Mouse (Mus musculus) gastrocnemius, adult 2 months (tissue): ENCODE measurements around the gene Donson. TPM values are rescaled to one million over a fixed set of nuclear protein-coding genes. Genes with fewer than 3 reads are reported as not detected.

Experiments
- DNase-seq: peaks from one replicate; pipeline ENCODE4 v3.0.0; 2022
- H3K27ac ChIP-seq: fragments of 200-600 bp; 2 replicates; pipeline ENCODE4 v1.8.1; 2022; ENCODE audit warnings: mild to moderate bottlenecking
- H3K4me3 ChIP-seq: fragments of 200-600 bp; 2 replicates; pipeline ENCODE4 v1.8.1; 2022; ENCODE audit warnings: mild to moderate bottlenecking, moderate library complexity
- CTCF ChIP-seq: fragments of 200-600 bp; IDR thresholded peaks from 2 replicates; pipeline ENCODE4 v1.8.1; 2022; ENCODE audit warnings: antibody characterized with exemption, mild to moderate bottlenecking, moderate library complexity
- intact Hi-C: fragments of 180-260 bp; cut with DNase I; formaldehyde crosslinking; loops from one replicate; pipeline ENCODE4 v1.15.1; 2025
- total RNA-seq, 2 experiments: library from RNA; stranded (reverse); gene quantifications; 2 replicates each; pipeline ENCODE4 v1.2.3; 2021

The Donson gene
- total RNA-seq, 2 experiments from 2014 or later = 0.92 to 1.6 TPM

GRCm38 (mm10) chr16:91716927-91717349, 28.4 kb upstream of the Donson start:
- no peak for TF ChIP-seq CTCF
- no peak overlapping the region for H3K27ac ChIP-seq
- no peak for DNase-seq
- intact Hi-C loops = no loop called here
- no peak overlapping the region for H3K4me3 ChIP-seq

DNA sequence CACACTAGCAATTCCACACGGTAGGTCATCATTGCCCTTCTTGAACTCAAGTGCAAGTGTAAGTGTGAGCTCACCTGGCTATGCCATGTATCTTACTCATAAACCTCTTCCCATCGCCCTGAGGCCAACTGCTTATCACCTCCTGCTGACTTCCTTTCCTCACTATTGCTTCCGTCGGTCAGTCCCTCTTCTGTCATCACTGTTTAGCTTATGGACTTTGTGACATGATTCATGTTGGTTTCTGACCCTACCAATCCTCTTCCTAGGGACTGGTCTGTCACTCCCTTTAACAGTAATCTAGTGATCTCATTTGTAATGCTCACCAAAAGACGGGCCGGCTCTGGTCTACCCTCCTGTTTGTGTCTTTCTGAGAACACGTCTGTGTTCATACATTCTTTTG, 21.7 kb upstream of the Donson start:
- Histone ChIP-seq H3K27ac (no peak overlapping the region), H3K4me3 (no peak overlapping the region)
- intact Hi-C loops = no loop called here
- TF ChIP-seq CTCF = no peak
- DNase-seq = no peak

DNA sequence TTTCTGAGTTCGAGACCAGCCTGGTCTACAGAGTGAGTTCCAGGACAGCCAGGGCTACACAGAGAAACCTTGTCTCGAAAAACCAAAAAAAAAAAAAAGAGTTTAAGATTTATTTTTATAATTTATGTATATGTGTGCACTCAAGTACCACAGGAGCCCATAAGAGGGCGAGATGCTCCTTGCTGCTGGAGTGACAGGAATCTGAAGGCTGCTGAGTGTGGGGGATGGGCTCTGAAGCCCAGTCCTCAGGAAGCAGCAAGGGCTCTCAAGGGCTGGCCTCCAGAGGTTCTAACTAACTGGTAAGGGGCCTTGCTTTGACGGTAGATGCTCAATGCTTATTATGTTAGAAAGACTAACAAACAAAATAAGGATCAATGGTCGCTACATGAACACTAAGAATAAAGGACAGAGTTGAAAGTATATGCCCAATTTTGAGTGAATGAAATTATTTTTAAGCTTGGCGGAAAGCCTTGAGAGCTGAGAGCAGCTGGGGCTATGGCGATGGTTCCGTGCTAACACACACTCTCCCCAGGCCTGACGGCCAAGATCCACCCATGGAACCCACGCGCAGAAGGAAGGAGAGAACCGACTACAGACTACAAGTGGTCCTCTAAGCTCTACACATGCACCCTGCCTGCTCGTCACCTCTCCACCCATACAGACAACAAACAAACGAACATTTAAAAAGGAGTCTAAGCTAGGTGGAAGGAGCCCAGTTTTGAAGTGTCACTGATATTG, 16.2 kb upstream of the Donson start:
- DNase-seq = no peak
- Histone ChIP-seq H3K4me3 (no peak overlapping the region), H3K27ac (no peak overlapping the region)
- TF ChIP-seq CTCF = no peak
- intact Hi-C loops = no loop called here

GRCm38 (mm10) chr16:91702771-91703188, 14.2 kb upstream of the Donson start:
- intact Hi-C loops = no loop called here
- Histone ChIP-seq H3K27ac (no peak overlapping the region), H3K4me3 (no peak overlapping the region)
- DNase-seq = no peak
- TF ChIP-seq CTCF = no peak

DNA sequence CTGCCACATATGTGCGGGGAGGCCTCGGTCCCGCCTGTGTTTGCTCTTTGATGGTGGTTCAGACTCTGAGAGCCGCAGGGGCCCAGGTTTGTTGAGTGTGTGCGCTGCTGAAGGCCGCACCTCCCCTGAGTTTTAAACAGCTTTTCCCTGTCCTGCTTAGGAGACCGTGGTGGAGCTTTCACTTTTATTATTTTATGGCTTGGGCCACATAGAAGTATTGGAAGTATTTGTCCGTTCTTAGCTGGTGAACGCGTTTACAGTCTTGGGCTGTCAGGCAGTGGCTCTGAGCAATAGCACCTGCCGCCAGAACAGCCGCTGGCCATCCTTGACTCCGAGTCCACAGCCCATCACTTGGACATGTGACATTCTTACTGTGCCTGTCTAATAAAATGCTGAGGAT, 13.3 kb upstream of the Donson start:
- Histone ChIP-seq H3K27ac (no peak overlapping the region), H3K4me3 (no peak overlapping the region)
- no peak for DNase-seq
- intact Hi-C loops = no loop called here
- no peak for TF ChIP-seq CTCF

DNA sequence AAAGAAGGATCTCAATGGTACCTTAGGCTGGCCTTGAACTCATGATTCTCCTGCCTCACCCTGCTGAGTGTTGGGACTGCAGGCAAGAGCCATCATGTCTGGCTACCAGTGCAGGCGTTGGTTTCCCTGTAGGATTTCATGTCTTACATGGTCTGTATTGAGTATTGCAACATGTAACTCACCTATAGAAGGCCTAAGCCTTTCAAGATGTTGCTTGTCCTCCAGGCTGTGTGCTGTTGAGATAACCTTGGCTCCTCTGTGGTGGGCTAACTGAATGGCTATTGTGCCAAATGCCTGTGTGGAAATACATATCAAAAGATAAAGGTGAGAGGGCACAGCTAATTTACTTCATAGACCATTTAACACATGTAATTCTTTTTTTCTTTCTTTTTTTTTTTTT, 10.4 kb upstream of the Donson start:
- Histone ChIP-seq H3K27ac (no peak overlapping the region), H3K4me3 (no peak overlapping the region)
- intact Hi-C loops = no loop called here
- TF ChIP-seq CTCF = no peak
- DNase-seq = no peak

GRCm38 (mm10) chr16:91695108-91695755, 6.7 kb upstream of the Donson start:
- TF ChIP-seq CTCF = no peak
- peak overlapping the region; percentile 76 for H3K27ac ChIP-seq
- H3K4me3 ChIP-seq = peak overlapping the region; percentile 50
- peak; percentile 67 for DNase-seq
- intact Hi-C loops = no loop called here

GRCm38 (mm10) chr16:91694455-91695084, 6.0 kb upstream of the Donson start:
- Histone ChIP-seq H3K27ac (peak overlapping the region; percentile 76), H3K4me3 (peak overlapping the region; percentile 50)
- DNase-seq = peak; percentile 84
- intact Hi-C loops = loop anchor here (1.0 kb wide), 1 partner anchor 224 kb away; no protein-coding TSS in a partner anchor
- peak; percentile 92 for TF ChIP-seq CTCF

DNA sequence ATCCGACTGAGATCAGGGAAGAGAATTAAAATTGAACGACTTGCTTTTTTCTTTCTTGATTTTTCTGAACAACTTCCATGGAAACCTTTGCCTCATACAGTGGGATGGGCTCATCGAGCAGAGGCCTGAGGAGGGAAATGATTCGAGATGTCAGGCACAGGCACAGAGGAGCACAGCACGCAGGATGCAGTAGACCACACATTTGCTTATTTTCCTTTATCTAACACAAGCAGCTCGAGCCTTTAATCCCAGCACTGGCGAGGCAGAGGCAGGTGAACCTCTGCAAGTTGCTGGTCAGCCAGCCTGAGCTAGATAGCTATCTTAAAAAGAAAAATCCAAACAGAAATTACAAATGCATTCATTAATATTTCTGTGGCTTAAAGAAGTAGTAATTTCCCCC, 1.2 kb upstream of the Donson start:
- no peak for TF ChIP-seq CTCF
- Histone ChIP-seq H3K27ac (no peak overlapping the region), H3K4me3 (no peak overlapping the region; the same call in 1 of the 2 replicates)
- intact Hi-C loops = loop anchor here (5.0 kb wide), 1 partner anchor 42 kb away; the partner anchor contains the start of genes Gart and Son
- DNase-seq = no peak

DNA sequence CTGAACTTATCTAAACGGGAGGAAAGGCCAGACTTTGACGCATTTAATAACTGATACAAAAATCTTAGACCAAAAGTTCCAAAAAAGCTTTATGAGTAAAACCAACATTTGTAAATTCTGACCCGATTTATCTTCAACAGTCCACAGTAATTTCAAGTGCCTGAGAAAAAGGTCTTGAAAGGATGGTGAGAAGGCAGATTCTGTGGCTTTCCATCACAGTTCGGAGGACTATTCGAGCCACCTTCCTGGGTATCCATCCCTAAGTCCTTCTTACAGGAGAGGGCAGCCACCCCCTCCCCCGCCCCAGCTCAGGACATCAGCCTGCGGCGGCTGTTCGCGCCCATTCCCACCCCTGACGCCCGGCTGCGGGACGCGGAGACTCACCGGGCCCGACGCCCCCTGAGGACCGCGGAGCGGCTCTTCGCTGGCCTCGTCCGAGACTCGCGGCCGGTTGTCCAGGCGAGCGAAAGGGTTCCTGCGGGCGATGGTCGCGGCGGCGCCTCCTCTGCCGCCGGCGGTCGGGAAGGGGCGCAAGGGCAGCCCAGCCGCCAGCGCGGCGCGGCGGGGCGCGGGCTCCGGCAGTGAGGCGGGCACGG, 449 bp downstream of the Donson start:
- no peak for DNase-seq
- TF ChIP-seq CTCF = no peak
- H3K4me3 ChIP-seq = peak overlapping the region; percentile 89
- intact Hi-C loops = loop anchor here (5.0 kb wide), 1 partner anchor 41 kb away; the partner anchor contains the start of genes Gart and Son
- peak overlapping the region; percentile 87 for H3K27ac ChIP-seq

- intact Hi-C loops = loop anchor here (5.0 kb wide), 1 partner anchor 39 kb away; the partner anchor contains the start of genes Gart and Son
- Histone ChIP-seq H3K27ac (no peak overlapping the region), H3K4me3 (no peak overlapping the region)
- no peak for DNase-seq
- no peak for TF ChIP-seq CTCF
These were observed 2.2 kb downstream of the Donson start for GRCm38 (mm10) chr16:91686369-91686768.

GRCm38 (mm10) chr16:91685526-91685925, 3.0 kb downstream of the Donson start:
- no peak for TF ChIP-seq CTCF
- H3K27ac ChIP-seq = no peak overlapping the region
- no peak for DNase-seq
- intact Hi-C loops = loop anchor here (5.0 kb wide), 1 partner anchor 38 kb away; the partner anchor contains the start of genes Gart and Son
- no peak overlapping the region for H3K4me3 ChIP-seq
